Mouse (Mus musculus): Measurements from ENCODE around the gene Nr5a1. TPM values are rescaled to one million over a fixed set of nuclear protein-coding genes. Genes with fewer than 3 reads are reported as not detected.

The Nr5a1 gene
- polyA plus RNA-seq, 1 experiment from 2014 or later: 1.2 TPM

DNA sequence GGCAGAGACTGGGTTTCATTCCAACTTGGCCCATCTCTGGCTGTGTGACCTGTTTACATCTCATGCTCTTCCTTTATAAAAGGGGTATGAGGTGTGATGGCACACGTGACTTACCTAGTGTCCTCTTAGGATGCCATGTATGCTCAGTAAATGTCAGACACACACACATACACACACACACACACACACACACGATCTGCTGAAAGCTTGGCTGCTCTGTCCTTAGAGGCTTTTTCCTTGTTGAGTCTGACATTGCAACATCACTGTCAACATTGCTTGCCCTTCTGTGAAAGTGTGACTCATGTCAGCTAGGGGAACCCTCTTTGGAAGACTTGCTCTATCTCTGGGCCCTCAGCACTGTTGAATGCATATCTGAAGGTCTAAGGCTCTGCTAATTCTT is 3.1 kb upstream of the Nr5a1 start:
- Histone ChIP-seq H3K4me3 (replicated peaks) (no peak overlapping the region), H3K9me3 (no peaks in the 10 kb centered on the region), H3K27me3 (replicated peaks) (peaks cover 23% of the 10 kb centered on the region), H3K36me3 (no peaks in the 10 kb centered on the region), H3K4me1 (no peaks in the 10 kb centered on the region), H3K27ac (no peak overlapping the region), H3K9ac (no peak overlapping the region), H3K4me2 (no peak overlapping the region)
- ATAC-seq (ENCODE audit: insufficient read depth, low FRiP score, low read depth): no peak
- 77% methylated on average over 2 of the region's 2 CpGs for WGBS

GRCm38 (mm10) chr2:38713596-38713995 is 746 bp downstream of the Nr5a1 start:
- Histone ChIP-seq H3K4me3 (replicated peaks) (no peak overlapping the region), H3K36me3 (no peaks in the 10 kb centered on the region), H3K27me3 (replicated peaks) (peaks cover 61% of the 10 kb centered on the region), H3K27ac (no peak overlapping the region), H3K4me2 (no peak overlapping the region), H3K4me1 (peaks cover 24% of the 10 kb centered on the region), H3K9ac (no peak overlapping the region), H3K9me3 (no peaks in the 10 kb centered on the region)
- ATAC-seq (ENCODE audit: insufficient read depth, low FRiP score, low read depth): no peak
- WGBS: 82% methylated on average over 3 of the region's 3 CpGs

GRCm38 (mm10) chr2:38712769-38713125 is 1.6 kb downstream of the Nr5a1 start:
- Histone ChIP-seq H3K27me3 (replicated peaks) (peaks cover 70% of the 10 kb centered on the region), H3K4me1 (peaks cover 24% of the 10 kb centered on the region), H3K4me2 (no peak overlapping the region), H3K36me3 (no peaks in the 10 kb centered on the region), H3K27ac (no peak overlapping the region), H3K9ac (no peak overlapping the region), H3K9me3 (no peaks in the 10 kb centered on the region), H3K4me3 (replicated peaks) (no peak overlapping the region)
- WGBS: 51% methylated on average over 11 of the region's 11 CpGs
- no peak for ATAC-seq (ENCODE audit: insufficient read depth, low FRiP score, low read depth)

DNA sequence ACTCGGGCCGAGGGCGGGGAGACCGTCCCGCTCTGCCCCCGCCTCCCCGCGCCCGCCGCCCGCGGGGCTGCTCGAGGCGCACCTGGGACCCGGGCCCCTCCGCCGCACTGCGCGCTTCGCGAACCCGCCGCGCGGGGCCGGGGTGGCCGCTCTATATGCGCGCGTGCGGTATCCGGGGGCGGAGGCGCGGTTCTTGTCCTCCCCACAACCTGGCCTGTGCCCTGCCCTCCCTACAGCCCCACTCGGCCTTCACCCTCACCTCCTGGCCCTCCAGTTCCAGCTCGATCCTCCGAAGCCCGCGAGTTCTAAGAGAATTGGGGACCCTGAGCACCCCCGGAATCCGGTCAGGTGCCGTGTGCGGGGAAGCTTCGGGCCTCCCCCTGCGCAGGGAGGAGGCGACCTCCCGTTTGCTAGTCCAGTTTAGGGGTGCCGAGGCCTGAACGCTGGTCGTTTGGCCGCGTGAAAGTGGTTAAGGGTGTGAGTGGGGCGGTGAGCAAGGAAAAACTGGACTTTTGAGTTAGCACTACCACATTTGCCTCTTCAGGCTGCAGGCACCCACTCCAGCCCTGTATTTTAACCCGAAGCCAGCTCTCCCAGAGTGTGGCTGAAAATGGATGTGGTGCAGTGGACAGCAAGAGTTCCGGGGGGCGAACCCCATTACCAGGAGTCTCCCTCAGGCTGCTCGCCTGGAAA is 2.1 kb downstream of the Nr5a1 start:
- no peak overlapping the region for H3K27ac ChIP-seq
- no peaks in the 10 kb centered on the region for H3K9me3 ChIP-seq
- H3K36me3 ChIP-seq: no peaks in the 10 kb centered on the region
- H3K4me1 ChIP-seq: peaks cover 24% of the 10 kb centered on the region
- H3K4me3 ChIP-seq (replicated peaks): peak overlapping the region; percentile 32
- ATAC-seq (ENCODE audit: insufficient read depth, low FRiP score, low read depth): no peak
- peak overlapping the region; percentile 63 for H3K4me2 ChIP-seq
- no peak overlapping the region for H3K9ac ChIP-seq
- WGBS: 7% methylated on average over 58 of the region's 58 CpGs
- peaks cover 73% of the 10 kb centered on the region for H3K27me3 ChIP-seq (replicated peaks)

DNA sequence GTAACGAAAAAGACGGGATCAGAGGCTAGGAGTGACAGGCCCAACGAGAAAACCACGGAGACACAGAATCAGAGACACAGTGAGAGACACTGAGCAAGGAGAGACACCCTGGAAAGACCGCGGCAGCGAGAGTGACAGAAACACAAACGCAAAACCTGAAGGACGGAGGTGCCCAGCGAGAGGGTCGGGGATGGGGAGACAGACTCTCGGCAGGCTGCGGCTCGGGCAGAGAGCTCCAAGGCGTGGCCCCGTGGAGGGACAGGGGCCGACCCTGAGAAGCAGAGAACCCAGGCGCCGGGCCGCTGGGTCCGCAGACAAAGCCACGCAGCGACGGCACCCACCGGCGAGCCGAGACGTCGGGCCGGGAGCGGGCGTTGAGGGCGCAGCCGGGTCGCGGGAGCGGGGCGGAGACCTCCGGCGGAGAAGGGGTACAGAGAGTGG is 2.9 kb downstream of the Nr5a1 start:
- Histone ChIP-seq H3K36me3 (no peaks in the 10 kb centered on the region), H3K4me2 (peak overlapping the region; percentile 63), H3K4me3 (replicated peaks) (peak overlapping the region; percentile 32), H3K27ac (no peak overlapping the region), H3K27me3 (replicated peaks) (peaks cover 81% of the 10 kb centered on the region), H3K4me1 (peaks cover 24% of the 10 kb centered on the region), H3K9me3 (no peaks in the 10 kb centered on the region), H3K9ac (no peak overlapping the region)
- ATAC-seq (ENCODE audit: insufficient read depth, low FRiP score, low read depth): no peak
- 3% methylated on average over 40 of the region's 40 CpGs for WGBS

- peak overlapping the region; percentile 26 for H3K4me3 ChIP-seq (replicated peaks)
- WGBS: 2% methylated on average over 75 of the region's 75 CpGs
- ATAC-seq (ENCODE audit: insufficient read depth, low FRiP score, low read depth): no peak
- no peak overlapping the region for H3K9ac ChIP-seq
- peaks cover 89% of the 10 kb centered on the region for H3K27me3 ChIP-seq (replicated peaks)
- no peak overlapping the region for H3K27ac ChIP-seq
- peaks cover 24% of the 10 kb centered on the region for H3K4me1 ChIP-seq
- H3K36me3 ChIP-seq: no peaks in the 10 kb centered on the region
- H3K4me2 ChIP-seq: peak overlapping the region; percentile 45
- H3K9me3 ChIP-seq: no peaks in the 10 kb centered on the region
These were observed 3.8 kb downstream of the Nr5a1 start for GRCm38 (mm10) chr2:38710304-38711241.

GRCm38 (mm10) chr2:38708907-38709688 is 5.2 kb downstream of the Nr5a1 start:
- no peaks in the 10 kb centered on the region for H3K9me3 ChIP-seq
- no peak overlapping the region for H3K4me2 ChIP-seq
- no peaks in the 10 kb centered on the region for H3K36me3 ChIP-seq
- no peak overlapping the region for H3K9ac ChIP-seq
- peaks cover 92% of the 10 kb centered on the region for H3K27me3 ChIP-seq (replicated peaks)
- no peak overlapping the region for H3K4me3 ChIP-seq (replicated peaks)
- 22% methylated on average over 12 of the region's 12 CpGs for WGBS
- H3K4me1 ChIP-seq: peaks cover 24% of the 10 kb centered on the region
- no peak overlapping the region for H3K27ac ChIP-seq
- no peak for ATAC-seq (ENCODE audit: insufficient read depth, low FRiP score, low read depth)

DNA sequence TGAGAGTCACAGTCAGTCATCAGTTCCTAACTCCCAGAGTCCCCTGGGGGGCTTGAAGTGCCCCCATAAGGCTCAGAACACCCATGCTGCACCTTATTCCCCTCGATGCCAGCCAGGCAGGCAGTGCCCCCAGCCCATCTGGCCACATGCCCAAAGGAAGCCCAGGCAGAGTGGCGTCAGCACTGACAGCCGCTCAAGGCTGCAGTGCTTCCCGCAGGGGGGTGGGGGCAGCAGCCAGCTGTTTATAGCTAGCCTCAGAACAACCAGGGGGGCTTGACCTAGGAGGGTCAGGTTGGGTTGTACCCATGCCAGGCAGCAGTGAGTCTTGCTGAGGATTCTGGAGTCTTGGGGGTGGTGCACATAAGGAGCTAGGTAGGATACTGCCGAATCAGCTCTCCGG is 7.7 kb downstream of the Nr5a1 start:
- H3K27ac ChIP-seq: no peak overlapping the region
- no peak overlapping the region for H3K4me3 ChIP-seq (replicated peaks)
- H3K27me3 ChIP-seq (replicated peaks): peaks cover 70% of the 10 kb centered on the region
- peaks cover 17% of the 10 kb centered on the region for H3K4me1 ChIP-seq
- 34% methylated on average over 6 of the region's 6 CpGs for WGBS
- H3K4me2 ChIP-seq: no peak overlapping the region
- no peaks in the 10 kb centered on the region for H3K9me3 ChIP-seq
- ATAC-seq (ENCODE audit: insufficient read depth, low FRiP score, low read depth): no peak
- H3K9ac ChIP-seq: no peak overlapping the region
- H3K36me3 ChIP-seq: no peaks in the 10 kb centered on the region

GRCm38 (mm10) chr2:38705036-38705435 is 9.3 kb downstream of the Nr5a1 start:
- no peak for ATAC-seq (ENCODE audit: insufficient read depth, low FRiP score, low read depth)

GRCm38 (mm10) chr2:38704336-38704735 is 10.0 kb downstream of the Nr5a1 start:
- H3K4me1 ChIP-seq: 0 out of 2 replicates have a peak, but pooled peaks cover 3% of the 10 kb centered on the region
- no peak overlapping the region for H3K9ac ChIP-seq
- WGBS: 73% methylated on average over 9 of the region's 9 CpGs
- no peaks in the 10 kb centered on the region for H3K9me3 ChIP-seq
- H3K27ac ChIP-seq: no peak overlapping the region
- no peaks in the 10 kb centered on the region for H3K36me3 ChIP-seq
- H3K4me3 ChIP-seq (replicated peaks): no peak overlapping the region
- no peak overlapping the region for H3K4me2 ChIP-seq
- peaks cover 47% of the 10 kb centered on the region for H3K27me3 ChIP-seq (replicated peaks)
- ATAC-seq (ENCODE audit: insufficient read depth, low FRiP score, low read depth): no peak

More at GRCm38 (mm10) chr2:38705036-38705435, 9.3 kb downstream of the Nr5a1 start:
- Histone ChIP-seq H3K4me2 (no peak overlapping the region), H3K36me3 (no peaks in the 10 kb centered on the region), H3K27me3 (replicated peaks) (peaks cover 54% of the 10 kb centered on the region), H3K9me3 (no peaks in the 10 kb centered on the region), H3K9ac (no peak overlapping the region), H3K27ac (no peak overlapping the region), H3K4me1 (peaks cover 3% of the 10 kb centered on the region; the same call in 1 of the 2 replicates), H3K4me3 (replicated peaks) (no peak overlapping the region)
- 41% methylated on average over 4 of the region's 4 CpGs for WGBS

- Histone ChIP-seq H3K4me2 (no peak overlapping the region), H3K36me3 (no peaks in the 10 kb centered on the region), H3K4me1 (no peaks in the 10 kb centered on the region), H3K27ac (no peak overlapping the region), H3K4me3 (replicated peaks) (no peak overlapping the region), H3K9ac (no peak overlapping the region), H3K9me3 (no peaks in the 10 kb centered on the region), H3K27me3 (replicated peaks) (peaks cover 8% of the 10 kb centered on the region; the same call in 1 of the 2 replicates)
- WGBS: 69% methylated on average over 5 of the region's 5 CpGs
- ATAC-seq (ENCODE audit: insufficient read depth, low FRiP score, low read depth): no peak
These were observed 14.2 kb downstream of the Nr5a1 start for GRCm38 (mm10) chr2:38700177-38700576.

Measured in stomach, embryonic 15.5 days (tissue).